Mouse (Mus musculus): ENCODE data around the gene Plekha1.

Plekha1 gene

GRCm38 (mm10) chr7:130918260-130918659, 52.7 kb downstream of the Plekha1 start:
- DNase-seq (ENCODE audit: low spot score in 2 of 2): no peak

DNA sequence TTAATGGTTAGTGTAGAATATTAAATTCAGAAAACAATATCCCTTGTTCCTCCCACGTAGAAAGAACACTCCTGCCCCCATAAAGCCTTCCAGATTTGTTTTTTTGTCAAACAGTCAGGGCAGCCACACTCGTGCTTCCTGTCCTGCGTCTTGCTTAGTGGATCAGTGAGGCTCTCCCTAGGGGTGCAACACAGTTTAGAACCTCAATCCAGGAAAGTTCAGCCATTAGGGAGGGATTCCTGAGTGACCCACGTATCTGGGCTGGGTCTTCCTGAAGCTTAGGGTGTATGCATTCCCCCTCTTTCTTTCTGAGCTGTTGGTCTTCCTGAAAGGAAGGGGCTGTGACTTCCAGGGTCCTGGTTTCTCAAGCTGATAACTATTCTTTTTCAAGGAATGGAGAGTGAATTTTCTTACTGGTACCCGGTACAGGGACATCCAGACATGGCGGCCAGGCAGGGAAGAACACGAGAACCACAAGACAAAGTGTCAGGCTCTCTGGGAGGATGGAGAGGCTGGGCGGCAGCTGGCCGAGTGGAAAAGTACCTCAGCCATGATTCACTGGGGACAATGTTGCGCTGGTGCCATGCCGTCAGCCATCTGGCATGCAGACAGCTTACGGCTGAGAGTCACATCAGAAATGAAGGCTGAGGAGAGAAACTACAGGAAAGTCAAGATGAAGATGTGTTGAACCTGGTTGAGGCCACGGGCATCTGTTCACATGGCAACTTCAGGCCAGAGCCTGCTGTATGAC, 57.6 kb downstream of the Plekha1 start:
- DNase-seq (ENCODE audit: low spot score in 2 of 2): no peak

DNA sequence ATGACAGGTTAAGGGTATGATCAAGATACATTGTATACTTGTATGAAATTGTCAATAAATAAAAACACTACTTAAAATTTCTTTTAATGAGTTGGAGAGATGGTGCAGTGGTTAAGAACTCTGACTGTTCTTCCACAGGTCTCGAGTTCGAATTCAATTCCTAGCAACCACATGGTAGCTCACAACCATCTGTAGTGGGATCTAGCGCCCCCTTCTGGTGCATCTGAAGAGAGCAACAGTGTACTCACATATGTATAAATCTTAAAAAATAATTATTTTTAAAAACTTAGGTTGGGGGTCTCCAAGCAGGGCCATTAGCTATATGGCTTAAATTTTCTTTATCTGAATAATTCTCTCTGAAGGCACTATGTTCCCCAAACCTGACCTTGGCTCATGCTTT, 64.8 kb downstream of the Plekha1 start:
- DNase-seq (ENCODE audit: low spot score in 2 of 2): no peak

GRCm38 (mm10) chr7:130932921-130933320, 67.4 kb downstream of the Plekha1 start:
- no peak for DNase-seq (ENCODE audit: low spot score in 2 of 2)

GRCm38 (mm10) chr7:130934654-130935053, 69.1 kb downstream of the Plekha1 start:
- no peak for DNase-seq (ENCODE audit: low spot score in 2 of 2)

DNA sequence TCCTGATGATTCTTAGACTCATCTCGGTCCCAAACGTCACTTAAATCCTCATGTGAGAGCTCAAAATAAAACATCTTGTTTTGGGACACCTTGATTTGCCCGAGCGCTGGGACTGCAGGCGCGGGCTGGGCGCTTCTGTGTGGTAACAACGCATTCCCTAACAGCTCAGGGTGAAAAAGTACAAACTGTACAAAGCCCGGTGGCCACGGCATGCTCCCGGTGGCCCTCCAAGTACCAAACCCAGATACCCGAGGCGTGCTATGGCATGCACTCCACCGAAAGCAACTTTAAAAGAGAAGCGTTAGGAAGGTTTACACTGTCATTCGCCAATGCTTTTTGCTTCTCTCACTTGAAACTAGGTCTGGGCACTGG, 69.9 kb downstream of the Plekha1 start:
- no peak for DNase-seq (ENCODE audit: low spot score in 2 of 2)

- peak; percentile 62 to 69 for DNase-seq (ENCODE audit: low spot score in 2 of 2)
These were observed 70.4 kb downstream of the Plekha1 start, which contains the start of gene Htra1 for GRCm38 (mm10) chr7:130935793-130936471. Gene Htra1, plus strand, starts transcription at chr7:130936111.

GRCm38 (mm10) chr7:130936472-130936951, 71.0 kb downstream of the Plekha1 start:
- no peak for DNase-seq (ENCODE audit: low spot score in 2 of 2)

DNA sequence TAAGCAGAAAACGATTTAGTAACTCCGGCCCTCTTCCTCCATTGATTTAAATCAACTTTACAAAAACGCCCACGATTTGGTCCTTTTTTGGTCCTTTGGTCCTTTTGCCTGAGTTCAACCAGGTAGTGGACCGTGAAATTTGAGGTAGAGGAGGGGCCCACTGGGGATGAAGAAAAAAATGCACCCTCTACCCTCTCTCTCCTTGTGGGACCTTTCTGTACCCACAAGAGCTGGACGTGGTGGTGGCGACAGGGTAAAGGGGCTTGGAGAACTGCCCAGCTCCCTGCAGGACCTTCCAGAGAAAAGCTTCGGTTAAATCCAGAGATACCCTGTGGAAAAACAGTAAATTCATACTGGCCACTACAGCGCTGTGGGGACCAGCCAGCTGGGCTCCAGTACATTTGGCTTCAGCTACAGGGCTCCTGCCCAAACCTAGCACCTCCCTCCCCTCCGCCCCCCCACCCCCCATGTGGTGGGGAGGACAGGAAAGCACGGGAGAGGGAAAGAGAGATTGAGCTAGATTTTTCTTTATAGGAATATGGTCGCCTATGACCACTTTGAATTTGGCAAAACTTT, 71.8 kb downstream of the Plekha1 start:
- no peak for DNase-seq (ENCODE audit: low spot score in 2 of 2)

DNA sequence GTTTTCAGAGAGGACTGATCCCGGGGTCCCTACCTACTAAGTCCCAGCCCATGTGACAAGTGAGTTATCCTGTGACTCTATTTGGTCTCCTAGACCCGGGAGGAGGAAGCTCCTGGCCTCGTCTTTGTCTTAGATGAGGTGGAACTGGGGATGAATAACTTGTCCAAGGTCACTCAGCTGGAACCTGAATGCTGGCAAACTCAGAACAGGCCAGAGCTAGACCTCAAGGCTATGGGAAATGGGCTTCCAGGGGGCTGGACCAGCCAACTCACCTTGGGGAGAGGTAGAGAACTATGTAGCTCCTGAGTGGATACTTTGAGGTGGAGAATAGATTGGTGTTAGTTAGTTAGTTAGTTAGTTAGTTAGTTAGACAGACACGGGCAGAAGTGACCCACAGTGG, 72.4 kb downstream of the Plekha1 start:
- DNase-seq (ENCODE audit: low spot score in 2 of 2): no peak

GRCm38 (mm10) chr7:130938896-130939295, 73.3 kb downstream of the Plekha1 start:
- no peak for DNase-seq (ENCODE audit: low spot score in 2 of 2)

GRCm38 (mm10) chr7:130940733-130941132, 75.2 kb downstream of the Plekha1 start:
- DNase-seq (ENCODE audit: low spot score in 2 of 2): no peak

GRCm38 (mm10) chr7:130943280-130943895, 77.8 kb downstream of the Plekha1 start:
- no peak for DNase-seq (ENCODE audit: low spot score in 2 of 2)

DNA sequence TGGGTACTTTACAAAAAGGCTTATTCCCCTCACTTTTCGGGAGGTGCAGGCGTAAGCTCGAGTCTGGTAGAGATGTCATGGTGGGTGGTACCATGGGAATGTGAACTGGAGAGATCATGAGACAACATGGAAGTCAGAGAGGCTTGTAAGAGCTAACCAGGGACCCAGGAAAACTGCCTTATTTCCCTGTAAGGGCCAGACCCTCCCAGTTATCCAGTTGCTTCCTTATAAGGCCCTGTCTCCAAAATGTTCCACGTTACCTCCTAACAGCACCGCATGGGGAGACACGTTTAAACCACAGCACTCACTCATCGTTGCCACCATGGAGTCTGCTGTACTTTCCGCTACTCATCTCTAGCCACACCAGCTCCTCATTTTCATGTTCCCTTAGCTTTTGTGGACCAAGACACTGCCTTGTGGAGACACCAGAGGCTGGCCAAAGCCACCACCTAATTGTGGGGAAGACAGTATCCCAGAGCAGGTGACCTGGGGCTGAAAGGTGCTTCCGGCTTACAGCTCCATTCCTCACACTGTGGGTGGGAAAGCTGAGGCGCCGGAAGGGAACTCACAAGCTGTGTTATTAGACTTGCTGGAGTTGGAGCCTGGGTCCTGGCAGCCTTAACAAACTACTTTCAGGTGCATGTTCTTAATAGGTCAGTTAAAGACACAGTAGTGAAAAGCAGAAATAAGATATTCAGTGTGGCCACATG, 79.4 kb downstream of the Plekha1 start:
- DNase-seq (ENCODE audit: low spot score in 2 of 2): no peak

DNA sequence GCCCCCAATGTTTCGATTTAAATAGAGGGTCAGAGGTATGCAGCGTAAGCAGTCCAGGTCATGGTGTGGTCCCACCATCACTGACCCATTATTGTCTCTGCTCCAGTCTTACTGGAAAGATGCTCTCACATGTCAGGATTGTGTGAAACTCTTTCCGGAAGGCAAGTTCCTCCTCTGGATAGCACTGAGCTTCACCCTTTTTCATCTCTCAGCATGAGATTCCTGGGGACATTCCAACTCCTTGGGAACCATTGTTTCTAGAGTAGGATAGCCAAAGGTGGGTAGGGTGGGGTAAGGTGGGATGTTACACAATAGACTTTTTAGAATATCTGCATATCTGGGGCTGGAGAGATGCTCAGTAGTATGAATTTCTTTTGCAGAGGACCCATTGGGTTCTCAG, 80.2 kb downstream of the Plekha1 start:
- DNase-seq (ENCODE audit: low spot score in 2 of 2): no peak

DNA sequence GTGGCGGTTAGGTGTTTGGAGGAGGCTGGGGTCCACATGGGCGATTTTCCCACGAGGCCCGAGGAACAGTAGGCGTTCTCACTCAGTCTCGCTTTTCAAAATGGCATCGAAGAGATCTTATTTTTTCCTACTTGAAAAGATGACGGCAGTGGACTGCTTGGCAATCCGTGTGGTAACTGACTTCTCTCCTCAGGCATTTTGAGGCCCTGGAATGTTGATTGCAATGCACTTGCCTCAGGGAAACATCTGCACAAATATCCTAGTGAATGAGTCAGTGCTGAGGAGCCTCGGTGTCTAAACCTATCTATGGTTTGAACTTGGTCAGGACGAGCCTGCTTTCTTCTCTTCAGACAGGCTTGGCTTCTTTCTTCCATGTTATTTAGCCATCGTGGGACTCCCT, 80.7 kb downstream of the Plekha1 start:
- no peak for DNase-seq (ENCODE audit: low spot score in 2 of 2)

GRCm38 (mm10) chr7:130948563-130949208, 83.1 kb downstream of the Plekha1 start:
- DNase-seq (ENCODE audit: low spot score in 2 of 2): no peak

GRCm38 (mm10) chr7:130949331-130949751, 83.8 kb downstream of the Plekha1 start:
- peak in 1 of 2 experiments; percentile 53 for DNase-seq (ENCODE audit: low spot score in 2 of 2)

DNA sequence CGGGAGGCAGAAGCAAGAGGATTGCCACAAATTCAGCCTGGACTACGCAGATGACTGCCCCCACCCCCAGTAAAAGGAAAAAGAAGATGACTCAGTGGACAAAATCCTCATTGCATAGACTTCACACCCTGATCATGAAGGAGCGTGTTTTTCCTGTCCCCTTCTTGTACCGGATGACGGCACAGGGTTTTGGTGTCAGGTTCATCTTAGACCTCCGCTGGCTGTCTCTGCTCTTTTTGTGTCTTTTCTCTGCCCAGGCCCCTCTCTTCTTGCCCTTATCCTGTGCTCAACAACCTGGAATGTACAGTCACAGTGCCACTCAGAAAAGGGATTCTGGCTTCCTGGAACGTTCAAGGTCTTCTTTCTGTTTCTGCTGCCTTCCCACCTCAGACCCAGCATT, 84.9 kb downstream of the Plekha1 start:
- no peak for DNase-seq (ENCODE audit: low spot score in 2 of 2)

DNA sequence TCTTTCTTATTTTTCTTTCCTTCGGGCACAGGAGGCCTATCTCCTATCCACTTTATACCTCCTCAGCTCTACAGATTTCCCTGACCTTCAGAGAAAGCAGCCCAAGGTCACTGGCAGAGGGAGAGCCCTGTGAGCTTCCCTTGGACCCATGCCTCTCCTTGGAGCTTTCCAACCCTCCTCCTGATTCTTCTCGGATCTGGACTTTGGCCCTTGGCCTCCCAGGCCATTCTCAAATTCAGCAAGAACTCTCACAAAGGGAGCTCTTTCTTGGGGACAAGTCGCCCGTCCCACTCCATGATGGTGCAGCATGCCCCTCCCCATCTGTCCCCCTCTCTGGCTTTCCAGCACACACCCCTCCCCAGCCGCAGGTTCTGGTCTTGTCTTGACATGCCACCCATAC, 85.4 kb downstream of the Plekha1 start:
- no peak for DNase-seq (ENCODE audit: low spot score in 2 of 2)

DNA sequence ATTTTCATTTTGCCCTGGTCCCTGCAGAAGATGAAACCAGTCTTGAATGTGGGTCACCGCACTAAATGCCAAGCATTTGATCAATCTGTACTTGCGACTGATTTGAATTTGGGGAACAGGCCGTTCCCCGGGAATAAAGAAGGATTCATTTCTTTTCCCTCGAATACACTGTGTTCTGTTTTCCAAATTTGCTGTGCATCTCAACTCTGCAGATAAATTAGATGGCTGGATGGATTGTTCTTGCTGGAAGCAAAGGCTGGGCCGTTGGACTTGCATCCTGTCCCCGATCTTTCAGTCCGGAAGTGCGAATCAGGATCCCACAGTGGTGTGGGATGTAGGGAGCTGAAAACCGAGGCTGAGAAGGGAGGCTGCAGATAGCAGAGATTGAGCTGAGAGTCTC, 87.8 kb downstream of the Plekha1 start:
- no peak for DNase-seq (ENCODE audit: low spot score in 2 of 2)

Measured in frontal cortex, postnatal 14 days (tissue).